Mouse (Mus musculus): Measurements from ENCODE around the gene Srpk2. TPM values are rescaled to one million over a fixed set of nuclear protein-coding genes. Genes with fewer than 3 reads are reported as not detected.
A peak's percentile ranks its signal among the peaks of the same experiment; 100 is the strongest.
"Not testable (repeated sequence)": the region's sequence is repeated elsewhere in the genome, so short reads cannot be mapped to it uniquely, and the experiment has no call there.

Gene Srpk2
- total RNA-seq, 2 experiments from 2014 or later, result 48.6 to 53.2 TPM

GRCm38 (mm10) chr5:23616270-23617103, 67.9 kb downstream of the Srpk2 start:
- DNase-seq, result peak; percentile 73 to 74
- intact Hi-C loops (cut with DNase I), result loop anchor here (5.0 kb wide), 2 partner anchors 64 to 99 kb away; no protein-coding TSS in a partner anchor

- DNase-seq, result no peak
- intact Hi-C loops (cut with DNase I), result loop anchor here (5.0 kb wide), 2 partner anchors 63 to 98 kb away; no protein-coding TSS in a partner anchor
Observed at GRCm38 (mm10) chr5:23615586-23616269, 68.7 kb downstream of the Srpk2 start.

- intact Hi-C loops (cut with DNase I), result no loop called here
- DNase-seq, result peak; percentile 35 to 41
Observed at GRCm38 (mm10) chr5:23612856-23613255, 71.6 kb downstream of the Srpk2 start.

- intact Hi-C loops (cut with DNase I), result no loop called here
Observed at GRCm38 (mm10) chr5:23604036-23604705, 80.2 kb downstream of the Srpk2 start.

GRCm38 (mm10) chr5:23599750-23600537, 84.5 kb downstream of the Srpk2 start:
- no peak for DNase-seq
- intact Hi-C loops (cut with DNase I), result no loop called here

More at GRCm38 (mm10) chr5:23604036-23604705, 80.2 kb downstream of the Srpk2 start:
- no peak for DNase-seq

GRCm38 (mm10) chr5:23599171-23599570, 85.2 kb downstream of the Srpk2 start:
- intact Hi-C loops (cut with DNase I), result no loop called here
- peak in 1 of 2 experiments; percentile 21 for DNase-seq

GRCm38 (mm10) chr5:23598491-23598890, 85.9 kb downstream of the Srpk2 start:
- DNase-seq, result peak; percentile 75 to 78
- intact Hi-C loops (cut with DNase I), result no loop called here

GRCm38 (mm10) chr5:23597999-23598398, 86.4 kb downstream of the Srpk2 start:
- intact Hi-C loops (cut with DNase I), result no loop called here
- DNase-seq, result peak in 1 of 2 experiments; percentile 8

- no peak for DNase-seq
- intact Hi-C loops (cut with DNase I), result no loop called here
Observed at GRCm38 (mm10) chr5:23597260-23597864, 87.1 kb downstream of the Srpk2 start.

GRCm38 (mm10) chr5:23596326-23596965, 88.0 kb downstream of the Srpk2 start:
- intact Hi-C loops (cut with DNase I), result no loop called here
- no peak for DNase-seq

- intact Hi-C loops (cut with DNase I); DNase-seq: not testable (repeated sequence)
Observed at GRCm38 (mm10) chr5:23590298-23590697, 94.1 kb downstream of the Srpk2 start.

GRCm38 (mm10) chr5:23587614-23588013, 96.8 kb downstream of the Srpk2 start:
- intact Hi-C loops (cut with DNase I), result no loop called here

GRCm38 (mm10) chr5:23586531-23587453, 97.6 kb downstream of the Srpk2 start:
- intact Hi-C loops (cut with DNase I), result no loop called here
- DNase-seq, result no peak

More at GRCm38 (mm10) chr5:23587614-23588013, 96.8 kb downstream of the Srpk2 start:
- DNase-seq, result no peak

GRCm38 (mm10) chr5:23581484-23582060, 102.8 kb downstream of the Srpk2 start:
- DNase-seq, result peak; percentile 29 to 33
- intact Hi-C loops (cut with DNase I), result no loop called here

- DNase-seq, result no peak
- intact Hi-C loops (cut with DNase I), result no loop called here
Observed at GRCm38 (mm10) chr5:23579120-23579880, 105.1 kb downstream of the Srpk2 start.

- DNase-seq, result no peak
Observed at GRCm38 (mm10) chr5:23578322-23578957, 106.0 kb downstream of the Srpk2 start.

GRCm38 (mm10) chr5:23577847-23578246, 106.6 kb downstream of the Srpk2 start:
- intact Hi-C loops (cut with DNase I), result no loop called here
- no peak for DNase-seq

More at GRCm38 (mm10) chr5:23578322-23578957, 106.0 kb downstream of the Srpk2 start:
- intact Hi-C loops (cut with DNase I), result no loop called here
